Comparison of ENCODE assay signal across 7 mouse cellular contexts in the genomic region with DNA sequence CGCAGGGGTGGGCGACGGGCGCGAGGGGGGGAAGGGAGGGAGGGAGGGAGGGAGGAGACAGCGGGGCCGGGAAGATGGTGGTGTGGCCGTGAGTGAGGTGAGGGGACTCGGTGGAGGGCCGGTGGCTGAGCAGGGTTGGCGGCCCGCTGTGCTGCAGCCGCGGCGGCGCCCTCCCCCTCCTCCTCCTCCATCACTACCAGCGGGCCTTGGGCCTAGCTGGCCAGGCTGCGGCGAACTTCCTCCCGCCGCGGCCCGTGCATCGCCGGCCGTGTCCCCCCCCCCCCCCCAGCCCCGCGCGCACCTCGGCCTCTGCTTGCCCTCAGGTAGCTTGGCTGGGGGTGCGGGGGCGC. TPM values are rescaled to one million over a fixed set of nuclear protein-coding genes. Genes with fewer than 3 reads are reported as not detected.
DNase-seq lines count a peak whose midpoint lies in the region; ATAC-seq and TF ChIP-seq lines count a peak whose summit lies in the region.

No protein-coding gene starts in this region.

- peaks cover 8% of the 10 kb centered on the region; the same call in 1 of the 2 replicates for H3K36me3 ChIP-seq in thymus, adult 2 months (ENCODE audit: control insufficient read depth, insufficient read depth, low read length)
- peaks cover 32% of the 10 kb centered on the region for H3K36me3 ChIP-seq in embryonic facial prominence, embryonic 13.5 days
- peaks cover 39% of the 10 kb centered on the region for H3K36me3 ChIP-seq in hindbrain, embryonic 10.5 days
- H3K36me3 ChIP-seq in limb, embryonic 14.5 days (ENCODE audit: control insufficient read depth, insufficient read depth, low read length) = peaks cover 38% of the 10 kb centered on the region
- H3K36me3 ChIP-seq in midbrain, embryonic 16.5 days (ENCODE audit: control insufficient read depth, insufficient read depth, low read length) = peaks cover 4% of the 10 kb centered on the region; the same call in 1 of the 2 replicates

- peak overlapping the region; percentile 94 for H3K9ac ChIP-seq in embryonic facial prominence, embryonic 13.5 days
- H3K9ac ChIP-seq in limb, embryonic 14.5 days (ENCODE audit: low read depth, low read length, severe bottlenecking) = peak overlapping the region; percentile 95
- H3K9ac ChIP-seq in midbrain, embryonic 16.5 days (ENCODE audit: low read depth, low read length) = peak overlapping the region; percentile 92

- H3K27me3 ChIP-seq in thymus, adult 2 months (ENCODE audit: control insufficient read depth, insufficient read depth, low read length) = no peaks in the 10 kb centered on the region
- H3K27me3 ChIP-seq in embryonic facial prominence, embryonic 13.5 days = no peaks in the 10 kb centered on the region
- no peaks in the 10 kb centered on the region for H3K27me3 ChIP-seq in hindbrain, embryonic 10.5 days (ENCODE audit: insufficient read depth, poor library complexity, severe bottlenecking)
- no peaks in the 10 kb centered on the region for H3K27me3 ChIP-seq in limb, embryonic 14.5 days (ENCODE audit: control insufficient read depth, insufficient read depth, low read length)
- H3K27me3 ChIP-seq in midbrain, embryonic 16.5 days (ENCODE audit: control insufficient read depth, insufficient read depth, low read depth, low read length) = no peaks in the 10 kb centered on the region

- H3K27ac ChIP-seq in thymus, adult 2 months (ENCODE audit: control insufficient read depth, insufficient read depth, low read length) = peak overlapping the region; percentile 80
- H3K27ac ChIP-seq in embryonic facial prominence, embryonic 13.5 days = peak overlapping the region; percentile 97
- H3K27ac ChIP-seq in hindbrain, embryonic 10.5 days = peak overlapping the region; percentile 100
- peak overlapping the region; percentile 99 for H3K27ac ChIP-seq in limb, embryonic 14.5 days (replicated peaks; ENCODE audit: low read depth, low read length)
- H3K27ac ChIP-seq in midbrain, embryonic 16.5 days (ENCODE audit: low read length) = peak overlapping the region; percentile 96

- peaks cover 20% of the 10 kb centered on the region for H3K4me1 ChIP-seq in thymus, adult 2 months (replicated peaks; ENCODE audit: control insufficient read depth, insufficient read depth, low read length)
- peaks cover 44% of the 10 kb centered on the region for H3K4me1 ChIP-seq in embryonic facial prominence, embryonic 13.5 days
- H3K4me1 ChIP-seq in hindbrain, embryonic 10.5 days (replicated peaks) = peaks cover 59% of the 10 kb centered on the region
- peaks cover 40% of the 10 kb centered on the region for H3K4me1 ChIP-seq in limb, embryonic 14.5 days (ENCODE audit: control insufficient read depth, insufficient read depth, low read length)
- peaks cover 45% of the 10 kb centered on the region for H3K4me1 ChIP-seq in midbrain, embryonic 16.5 days (ENCODE audit: control insufficient read depth, insufficient read depth, low read length)

- peak overlapping the region; percentile 88 for H3K4me3 ChIP-seq in thymus, adult 2 months (ENCODE audit: control insufficient read depth, insufficient read depth, low read length)
- peak overlapping the region; percentile 86 for H3K4me3 ChIP-seq in embryonic facial prominence, embryonic 13.5 days
- H3K4me3 ChIP-seq in hindbrain, embryonic 10.5 days = peak overlapping the region; percentile 89
- H3K4me3 ChIP-seq in limb, embryonic 14.5 days (replicated peaks; ENCODE audit: low read length) = peak overlapping the region; percentile 54
- H3K4me3 ChIP-seq in midbrain, embryonic 16.5 days (ENCODE audit: low read depth, low read length) = peak overlapping the region; percentile 78

- ATAC-seq in embryonic facial prominence, embryonic 13.5 days (ENCODE audit: insufficient number of reproducible peaks, insufficient read depth, low FRiP score, low TSS enrichment, low read depth) = peak; percentile 63
- peak; percentile 44 for ATAC-seq in limb, embryonic 14.5 days (ENCODE audit: low FRiP score, low read depth)
- peak; percentile 66 for ATAC-seq in midbrain, embryonic 16.5 days

- TF ChIP-seq POLR2A in thymus, adult 2 months (IDR thresholded peaks at IDR 0.05; ENCODE audit: control insufficient read depth, extremely low read depth, insufficient read depth, low read length, poor library complexity) = no peak
- TF ChIP-seq POLR2A in limb, embryonic 14.5 days (IDR thresholded peaks at IDR 0.05; ENCODE audit: borderline replicate concordance, extremely low read depth, insufficient read depth, insufficient read length) = 0 out of 2 replicates have a peak, but pooled peaks have one; percentile 2

- peak overlapping the region; percentile 86 for H3K4me2 ChIP-seq in embryonic facial prominence, embryonic 13.5 days
- H3K4me2 ChIP-seq in limb, embryonic 14.5 days (replicated peaks; ENCODE audit: low read depth, low read length, severe bottlenecking) = peak overlapping the region; percentile 93
- peak overlapping the region; percentile 83 for H3K4me2 ChIP-seq in midbrain, embryonic 16.5 days (ENCODE audit: low read length)

- 0% methylated on average over 14 of the region's 32 CpGs for WGBS in thymus, adult 2 months
- WGBS in embryonic facial prominence, embryonic 13.5 days = 0% methylated on average over 12 of the region's 32 CpGs
- under 1% methylated on average over 15 of the region's 32 CpGs for WGBS in hindbrain, embryonic 10.5 days
- 10% methylated on average over 2 of the region's 32 CpGs for WGBS in limb, embryonic 14.5 days
- WGBS in midbrain, embryonic 16.5 days = 0% methylated on average over 5 of the region's 32 CpGs

- DNase-seq in thymus, adult 2 months = no peak
- DNase-seq in thymus, postnatal 36 days = no peak
- no peak for DNase-seq in hindbrain, embryonic 10.5 days (ENCODE audit: low spot score)
- DNase-seq in limb, embryonic 14.5 days (ENCODE audit: low spot score) = peak; percentile 51
- DNase-seq in urinary bladder, postnatal 36 days (ENCODE audit: low spot score in 2 of 2) = peak; percentile 36

- TF ChIP-seq CTCF in thymus, adult 2 months (IDR thresholded peaks at IDR 0.05; ENCODE audit: borderline replicate concordance, control insufficient read depth, extremely low read depth, insufficient read depth, low read length, poor library complexity) = no peak

- no peaks in the 10 kb centered on the region; the same call in 1 of the 2 replicates for H3K9me3 ChIP-seq in embryonic facial prominence, embryonic 13.5 days
- no peaks in the 10 kb centered on the region for H3K9me3 ChIP-seq in hindbrain, embryonic 10.5 days
- H3K9me3 ChIP-seq in limb, embryonic 14.5 days (ENCODE audit: control insufficient read depth, low read length) = no peaks in the 10 kb centered on the region
- H3K9me3 ChIP-seq in midbrain, embryonic 16.5 days (replicated peaks; ENCODE audit: control insufficient read depth, low read length, poor library complexity, severe bottlenecking) = no peaks in the 10 kb centered on the region

RNA-seq across cellular contexts. Expression of gene Nsd1, which starts 2.4 kb away (rescaled TPM):
- polyA plus RNA-seq in thymus, adult 2 months (2012; rRNA removed) = 32.8 and 38.6 TPM in 2 replicates
- polyA plus RNA-seq in embryonic facial prominence, embryonic 13.5 days (2015; fragmentation: Nextera tagmentation; extraction: Ambion mirVana) = 77.2 and 83.0 TPM in 2 replicates
- polyA plus RNA-seq in hindbrain, embryonic 10.5 days (2016; fragmentation: Nextera tagmentation; extraction: Ambion mirVana) = 69.3 and 73.9 TPM in 2 replicates
- 40.0 and 41.6 TPM in 2 replicates for polyA plus RNA-seq in limb, embryonic 14.5 days (2012; rRNA removed)
- 65.8 and 66.5 TPM in 2 replicates for polyA plus RNA-seq in limb, embryonic 14.5 days (2014; fragmentation: Nextera tagmentation; extraction: Ambion mirVana)
- 45.2 and 54.8 TPM in 2 replicates for polyA plus RNA-seq in midbrain, embryonic 16.5 days (2015; fragmentation: Nextera tagmentation; extraction: Ambion mirVana)

RNA-seq across cellular contexts. Expression of gene Fgfr4, which starts 59.5 kb away (rescaled TPM):
- polyA plus RNA-seq in thymus, adult 2 months (2012; rRNA removed) = 0.50 and 0.63 TPM in 2 replicates
- polyA plus RNA-seq in embryonic facial prominence, embryonic 13.5 days (2015; fragmentation: Nextera tagmentation; extraction: Ambion mirVana) = 3.7 and 4.3 TPM in 2 replicates
- polyA plus RNA-seq in hindbrain, embryonic 10.5 days (2016; fragmentation: Nextera tagmentation; extraction: Ambion mirVana) = 0.67 and 1.3 TPM in 2 replicates
- 38.9 and 47.4 TPM in 2 replicates for polyA plus RNA-seq in limb, embryonic 14.5 days (2012; rRNA removed)
- 10.9 and 12.1 TPM in 2 replicates for polyA plus RNA-seq in limb, embryonic 14.5 days (2014; fragmentation: Nextera tagmentation; extraction: Ambion mirVana)
- polyA plus RNA-seq in midbrain, embryonic 16.5 days (2015; fragmentation: Nextera tagmentation; extraction: Ambion mirVana) = 0.60 and 0.82 TPM in 2 replicates

Comparison
In these comparisons a context has a peak if more than half of its experiments do, and no peak if none do; other contexts are left out.
1. DNase-seq: peak in limb, embryonic 14.5 days (single experiment) and urinary bladder, postnatal 36 days (2 of 2); none in thymus, adult 2 months (single experiment), thymus, postnatal 36 days (0 of 2) and hindbrain, embryonic 10.5 days (single experiment).
2. Peak in every context shown above with its lines, with median percentiles within 50 percentile points of each other: H3K27ac ChIP-seq, H3K4me3 ChIP-seq, ATAC-seq, H3K4me2 ChIP-seq and H3K9ac ChIP-seq.